Mouse (Mus musculus) thymus, adult 2 months (tissue): ENCODE measurements around the gene Ldb3.

Experiments
- CTCF ChIP-seq: fragments of 200-500 bp; IDR thresholded peaks from 2 replicates; pipeline ENCODE4 v1.5.1; 2012; ENCODE audit warnings: mild to moderate bottlenecking, control low read depth, low read length, moderate library complexity, borderline replicate concordance; ENCODE audit not compliant: control insufficient read depth, poor library complexity, insufficient read depth; ENCODE audit errors: extremely low read depth
- POLR2A ChIP-seq: fragments of 200-500 bp; IDR thresholded peaks from 2 replicates; pipeline ENCODE4 v1.6.1; 2012; ENCODE audit warnings: mild to moderate bottlenecking, low read length, control low read depth, moderate library complexity; ENCODE audit not compliant: control insufficient read depth, poor library complexity, insufficient read depth; ENCODE audit errors: extremely low read depth

DNA sequence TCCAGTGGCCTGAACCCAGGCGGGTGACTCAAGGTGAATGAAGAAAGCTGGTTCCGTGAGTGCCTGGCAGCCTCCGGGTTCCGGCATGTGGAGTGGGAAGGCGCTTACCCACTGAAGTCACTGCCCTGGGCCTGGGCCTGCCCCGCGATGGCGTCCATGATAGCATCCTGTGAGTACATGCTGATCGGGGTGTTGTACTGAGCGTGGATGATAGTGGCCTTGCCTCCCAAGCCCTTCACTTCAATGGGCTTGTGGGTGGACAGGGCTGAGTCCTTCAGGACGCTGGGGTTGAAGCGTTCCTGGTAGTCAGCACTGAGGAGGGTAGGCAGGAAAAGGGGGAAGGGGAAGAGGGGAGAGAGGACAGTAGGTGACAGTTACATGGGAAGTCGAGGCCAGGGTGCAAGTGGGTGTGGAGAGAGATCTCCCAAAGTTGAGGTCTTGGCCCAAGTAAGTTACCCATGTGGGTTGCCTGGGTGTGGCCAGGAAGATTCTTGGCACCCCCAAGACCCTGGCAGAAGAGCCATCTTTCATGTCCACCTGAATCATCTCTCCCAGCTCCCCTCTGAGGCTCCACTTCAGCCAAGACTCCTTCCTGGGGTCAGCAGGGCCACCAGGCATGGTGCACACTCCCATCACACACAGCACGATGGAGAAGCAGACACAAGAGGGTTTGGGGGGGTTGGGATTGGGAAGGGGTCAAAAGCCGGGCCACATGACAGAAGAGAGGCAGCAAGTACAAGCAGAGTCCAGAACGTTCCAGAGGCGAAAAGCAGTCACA, 16.7 kb downstream of the Ldb3 start:
- TF ChIP-seq CTCF = no peak
- no peak for TF ChIP-seq POLR2A
